Mouse (Mus musculus): ENCODE results near the gene Fbxo44. TPM values are rescaled to one million over a fixed set of nuclear protein-coding genes. Genes with fewer than 3 reads are reported as not detected.

Gene Fbxo44
- polyA plus RNA-seq, 1 experiment from 2014 or later: 97.6 TPM

GRCm38 (mm10) chr4:148164002-148164439 is 3.7 kb upstream of the Fbxo44 start:
- no peak for ATAC-seq (replicated peaks)
- peaks cover 59% of the 10 kb centered on the region for H3K27me3 ChIP-seq (replicated peaks)
- WGBS: under 1% methylated on average over 29 of the region's 29 CpGs

DNA sequence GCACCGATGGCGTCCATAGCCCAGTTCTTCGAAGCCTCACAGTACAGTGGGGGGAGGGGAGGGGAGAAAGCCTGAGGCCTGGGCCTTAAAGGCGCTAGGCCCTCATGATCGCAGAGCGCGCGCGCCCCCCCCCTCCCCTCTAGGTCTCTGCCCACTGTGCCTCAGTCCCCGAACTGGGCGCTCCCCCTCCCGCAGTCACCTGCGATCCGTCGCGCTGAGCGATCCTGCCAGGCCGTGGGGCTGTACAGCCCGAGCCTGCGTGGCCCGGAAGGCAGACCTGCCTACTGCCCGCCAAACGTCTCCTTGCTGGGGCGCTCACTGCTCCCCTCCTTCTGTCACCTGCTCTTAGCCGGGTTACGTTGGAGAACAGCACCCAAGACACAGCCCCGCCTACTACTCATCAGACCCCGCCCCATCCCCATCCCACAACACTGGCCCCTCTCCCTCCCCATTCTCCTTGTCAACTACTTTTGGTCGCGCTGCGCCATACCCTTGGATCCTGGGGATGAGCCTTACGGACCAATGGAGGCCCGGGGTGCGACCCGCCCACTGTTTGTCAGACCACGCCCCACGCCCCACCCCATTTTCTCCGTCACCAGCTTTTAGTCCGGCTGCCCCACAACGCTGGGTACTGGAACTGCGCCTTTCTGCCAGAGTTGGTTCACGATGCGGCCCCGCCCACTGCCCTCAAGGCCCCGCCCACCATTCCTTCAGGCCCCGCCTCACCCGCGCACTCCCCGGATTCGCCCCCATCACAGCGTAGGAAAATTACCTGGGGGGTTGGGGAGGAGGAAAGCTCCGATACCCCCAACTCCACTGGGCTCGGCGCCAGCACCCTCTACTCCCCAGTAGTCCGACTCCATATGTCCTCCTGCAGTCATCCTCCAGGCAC is 492 bp downstream of the Fbxo44 start:
- peak overlapping the region; percentile 84 for H3K9ac ChIP-seq
- peak overlapping the region; percentile 94 for H3K4me2 ChIP-seq
- H3K9me3 ChIP-seq: no peaks in the 10 kb centered on the region
- peaks cover 35% of the 10 kb centered on the region for H3K27me3 ChIP-seq (replicated peaks)
- H3K4me1 ChIP-seq: peaks cover 41% of the 10 kb centered on the region
- ATAC-seq (replicated peaks): peak; percentile 87
- peaks cover 16% of the 10 kb centered on the region for H3K36me3 ChIP-seq (replicated peaks)
- WGBS: under 1% methylated on average over 50 of the region's 55 CpGs
- peak overlapping the region; percentile 79 for H3K4me3 ChIP-seq
- H3K27ac ChIP-seq: peak overlapping the region; percentile 90

More at GRCm38 (mm10) chr4:148164002-148164439, 3.7 kb upstream of the Fbxo44 start:
- H3K4me1 ChIP-seq: peaks cover 39% of the 10 kb centered on the region
- H3K36me3 ChIP-seq (replicated peaks): no peaks in the 10 kb centered on the region
- H3K4me2 ChIP-seq: peak overlapping the region; percentile 53
- H3K9ac ChIP-seq: peak overlapping the region; percentile 20; the same call in 1 of the 2 replicates
- H3K9me3 ChIP-seq: no peaks in the 10 kb centered on the region
- H3K4me3 ChIP-seq: peak overlapping the region; percentile 29
- H3K27ac ChIP-seq: no peak overlapping the region

DNA sequence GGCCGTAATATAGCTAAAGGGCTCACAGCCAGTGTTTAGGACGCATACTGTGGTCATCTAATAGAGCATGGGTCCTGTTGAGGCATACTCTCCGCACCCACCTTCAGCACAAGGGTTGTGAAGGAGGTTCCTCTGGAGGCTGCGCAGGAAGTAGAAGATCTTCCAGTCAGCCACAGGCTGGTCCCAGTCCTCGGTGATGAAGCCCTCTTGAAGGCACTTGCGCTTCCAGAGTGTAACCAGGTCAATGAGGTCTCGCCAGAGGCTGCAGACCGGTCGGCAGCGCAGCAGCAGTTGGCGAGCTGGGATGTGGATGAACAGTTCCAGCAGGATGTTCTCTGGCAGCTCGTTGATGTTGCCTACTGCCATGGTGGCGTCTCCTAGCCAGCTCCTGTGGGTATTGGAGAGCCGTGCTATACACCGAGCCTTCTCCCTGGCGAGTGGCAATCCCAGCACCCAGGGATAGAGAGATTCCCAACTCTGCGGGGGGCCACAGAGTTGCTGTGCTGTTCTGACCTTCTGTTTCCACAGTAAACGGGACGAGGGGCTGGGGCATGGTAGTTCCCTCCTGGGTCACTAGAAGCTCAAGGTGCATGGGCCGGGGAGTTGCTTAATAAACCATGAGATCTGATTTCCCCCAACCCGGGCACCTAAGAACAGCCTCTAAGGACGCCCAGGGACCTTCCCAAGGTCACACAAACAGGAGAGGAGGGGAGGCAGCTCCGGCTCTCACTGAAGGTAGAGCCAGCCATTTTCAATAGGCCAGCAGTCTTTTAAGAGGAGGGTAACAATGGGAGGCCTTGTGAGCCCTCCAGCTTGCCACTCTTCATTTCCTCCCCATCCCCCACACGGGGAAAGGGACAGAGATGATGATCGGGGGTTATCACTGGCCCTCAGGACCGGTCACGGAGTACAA is 1.6 kb downstream of the Fbxo44 start:
- peak overlapping the region; percentile 94 for H3K4me2 ChIP-seq
- no peaks in the 10 kb centered on the region for H3K9me3 ChIP-seq
- peak overlapping the region; percentile 79 for H3K4me3 ChIP-seq
- ATAC-seq (replicated peaks): peak; percentile 5; the same call in 1 of the 2 replicates
- peaks cover 16% of the 10 kb centered on the region for H3K36me3 ChIP-seq (replicated peaks)
- H3K9ac ChIP-seq: peak overlapping the region; percentile 84
- H3K4me1 ChIP-seq: peaks cover 31% of the 10 kb centered on the region
- H3K27ac ChIP-seq: peak overlapping the region; percentile 90
- WGBS: 22% methylated on average over 27 of the region's 27 CpGs
- peaks cover 25% of the 10 kb centered on the region for H3K27me3 ChIP-seq (replicated peaks)

GRCm38 (mm10) chr4:148154982-148155381 is 5.3 kb downstream of the Fbxo44 start:
- 47% methylated on average over 3 of the region's 3 CpGs for WGBS
- no peak for ATAC-seq (replicated peaks)
- Histone ChIP-seq H3K36me3 (replicated peaks) (peaks cover 16% of the 10 kb centered on the region), H3K27me3 (replicated peaks) (no peaks in the 10 kb centered on the region), H3K4me2 (no peak overlapping the region), H3K27ac (no peak overlapping the region), H3K9me3 (no peaks in the 10 kb centered on the region), H3K4me3 (no peak overlapping the region), H3K4me1 (peaks cover 29% of the 10 kb centered on the region), H3K9ac (no peak overlapping the region)

DNA sequence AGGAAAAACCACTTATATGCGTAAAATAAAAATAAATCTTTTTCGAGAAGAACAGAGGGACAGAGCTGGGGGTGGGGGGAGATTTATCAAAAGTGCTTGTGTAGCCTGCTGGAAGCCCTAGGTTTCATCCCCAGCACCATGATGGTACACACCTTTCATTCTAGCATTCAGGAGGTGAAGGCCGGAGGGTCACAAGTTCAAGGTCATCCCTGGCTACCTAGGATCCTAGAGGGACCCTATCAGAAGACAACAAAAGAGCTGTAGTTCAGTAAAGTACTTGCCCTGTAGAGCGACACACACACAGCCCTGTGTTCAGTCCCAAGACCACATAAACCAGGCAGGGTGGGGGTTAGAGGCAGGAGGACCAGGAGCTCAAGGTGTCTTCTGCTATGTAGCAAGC is 6.3 kb downstream of the Fbxo44 start:
- H3K27ac ChIP-seq: no peak overlapping the region
- no peak overlapping the region for H3K4me2 ChIP-seq
- H3K9ac ChIP-seq: no peak overlapping the region
- peaks cover 29% of the 10 kb centered on the region for H3K4me1 ChIP-seq
- 95% methylated on average over 4 of the region's 4 CpGs for WGBS
- no peaks in the 10 kb centered on the region for H3K27me3 ChIP-seq (replicated peaks)
- H3K36me3 ChIP-seq (replicated peaks): peaks cover 16% of the 10 kb centered on the region
- H3K9me3 ChIP-seq: no peaks in the 10 kb centered on the region
- H3K4me3 ChIP-seq: no peak overlapping the region
- ATAC-seq (replicated peaks): no peak

DNA sequence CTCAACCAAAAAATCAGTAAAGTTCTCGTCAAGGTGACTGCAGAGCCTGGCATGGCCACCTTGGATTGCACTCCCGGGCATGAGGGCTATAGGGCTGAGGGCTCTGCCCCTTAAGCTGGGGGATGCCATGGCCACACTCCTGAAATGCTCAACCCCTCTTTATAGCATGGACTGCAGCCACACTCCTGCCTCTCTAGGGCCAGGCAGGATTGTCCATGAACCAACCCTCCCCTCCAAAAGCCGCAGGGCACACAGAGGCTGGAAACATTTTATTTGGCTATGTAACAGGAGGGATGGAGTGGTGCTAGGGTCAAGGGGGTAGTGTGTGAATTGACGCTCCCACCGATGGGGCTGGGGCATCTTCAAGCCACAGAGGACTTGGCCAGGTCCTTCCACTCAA is 7.7 kb downstream of the Fbxo44 start:
- peak overlapping the region; percentile 90 for H3K27ac ChIP-seq
- H3K4me2 ChIP-seq: no peak overlapping the region
- H3K9ac ChIP-seq: no peak overlapping the region; the same call in 1 of the 2 replicates
- H3K27me3 ChIP-seq (replicated peaks): no peaks in the 10 kb centered on the region
- H3K4me3 ChIP-seq: no peak overlapping the region
- H3K4me1 ChIP-seq: peaks cover 17% of the 10 kb centered on the region
- peaks cover 16% of the 10 kb centered on the region for H3K36me3 ChIP-seq (replicated peaks)
- no peaks in the 10 kb centered on the region for H3K9me3 ChIP-seq
- 0 out of 2 replicates have a peak, but pooled peaks have one; percentile 14 for ATAC-seq (replicated peaks)
- 80% methylated on average over 5 of the region's 5 CpGs for WGBS

DNA sequence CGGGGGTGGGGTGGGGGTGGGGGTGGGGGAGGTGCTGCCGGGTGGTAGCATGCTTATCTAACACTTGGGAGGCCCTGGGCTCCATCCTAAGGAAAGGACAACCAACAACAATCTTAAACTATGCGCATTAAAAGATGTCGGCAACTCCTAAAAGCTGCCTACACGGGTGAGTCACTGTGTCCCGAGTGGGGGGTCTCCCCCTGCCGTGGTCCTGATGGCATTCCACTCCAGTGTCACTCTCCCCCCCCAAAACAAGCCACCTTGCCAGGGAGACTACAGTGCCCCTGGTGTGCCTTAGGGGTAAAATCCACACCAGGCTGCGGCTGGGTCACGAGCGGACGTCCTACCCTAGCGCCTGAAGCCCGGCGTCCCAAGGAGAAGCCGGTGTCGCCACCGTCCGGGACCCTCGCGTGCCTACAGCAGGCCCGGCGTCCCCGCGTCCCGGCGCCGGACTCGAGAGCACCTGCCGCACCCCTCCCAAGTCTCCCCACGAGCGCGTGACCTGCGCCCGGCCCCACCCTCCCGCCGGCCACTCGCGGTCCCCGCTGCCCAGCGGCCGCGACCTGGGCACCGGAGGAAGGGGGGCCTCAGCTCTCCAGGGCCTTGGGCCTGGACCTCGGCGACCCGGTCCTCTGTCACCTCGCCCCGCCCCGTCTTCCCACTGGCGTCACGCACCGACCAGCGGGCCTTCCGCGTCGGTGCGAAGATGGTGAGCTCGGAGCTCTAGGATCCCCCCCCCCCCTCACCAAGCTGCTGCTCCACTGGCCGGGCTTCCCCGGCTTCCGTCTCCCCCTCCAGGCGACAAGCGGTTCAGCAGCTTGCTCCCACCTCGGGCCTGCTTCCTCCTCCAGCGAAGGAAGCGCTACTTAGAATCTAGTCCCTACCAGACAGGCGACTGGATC is 8.8 kb downstream of the Fbxo44 start, which contains the start of gene Fbxo6:
Gene Fbxo6 (minus strand): TSS at position 874 of the 902 bp plus-strand sequence.
- Histone ChIP-seq H3K27ac (peak within 1 kb of the TSS; percentile 90), H3K27me3 (replicated peaks) (no peaks in the 10 kb centered on the region), H3K9ac (peak within 1 kb of the TSS; percentile 77), H3K4me2 (peak within 1 kb of the TSS; percentile 98), H3K4me3 (peak within 1 kb of the TSS; percentile 51), H3K9me3 (no peaks in the 10 kb centered on the region), H3K36me3 (replicated peaks) (peaks cover 17% of the 10 kb centered on the region), H3K4me1 (peaks cover 8% of the 10 kb centered on the region)
- WGBS: under 1% methylated on average over 65 of the region's 67 CpGs
- ATAC-seq (replicated peaks): peak; percentile 89

DNA sequence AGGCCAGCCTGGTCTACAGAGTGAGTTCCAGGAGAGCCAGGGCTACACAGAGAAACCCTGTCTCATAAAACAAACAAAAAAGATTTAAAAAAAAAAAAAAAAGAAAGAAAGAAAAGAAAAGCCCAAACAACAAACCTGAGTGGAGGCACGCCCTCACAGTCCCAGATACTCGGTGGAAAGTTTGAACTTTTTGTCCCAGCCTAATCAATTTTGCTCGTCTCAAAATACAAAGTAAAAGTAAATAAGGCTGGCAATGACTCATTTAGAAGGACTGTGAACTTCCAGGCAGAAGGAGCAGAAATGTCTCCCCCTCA is 9.4 kb downstream of the Fbxo44 start:
- Histone ChIP-seq H3K9ac (no peak overlapping the region), H3K4me1 (peaks cover 8% of the 10 kb centered on the region), H3K4me2 (peak overlapping the region; percentile 98), H3K27ac (peak overlapping the region; percentile 90; the same call in 1 of the 2 replicates), H3K4me3 (peak overlapping the region; percentile 51), H3K36me3 (replicated peaks) (peaks cover 11% of the 10 kb centered on the region), H3K9me3 (no peaks in the 10 kb centered on the region), H3K27me3 (replicated peaks) (no peaks in the 10 kb centered on the region)
- 50% methylated on average over 3 of the region's 3 CpGs for whole genome bisulfite sequencing
- ATAC-seq (replicated peaks): no peak

GRCm38 (mm10) chr4:148150242-148150641 is 10.0 kb downstream of the Fbxo44 start:
- H3K27me3 ChIP-seq (replicated peaks): no peaks in the 10 kb centered on the region
- no peak overlapping the region for H3K4me3 ChIP-seq
- peaks cover 8% of the 10 kb centered on the region for H3K4me1 ChIP-seq
- no peak overlapping the region for H3K4me2 ChIP-seq
- 61% methylated on average over 7 of the region's 7 CpGs for WGBS
- no peak for ATAC-seq (replicated peaks)
- peaks cover 7% of the 10 kb centered on the region for H3K36me3 ChIP-seq (replicated peaks)
- H3K9ac ChIP-seq: no peak overlapping the region
- H3K27ac ChIP-seq: no peak overlapping the region
- no peaks in the 10 kb centered on the region for H3K9me3 ChIP-seq

- ATAC-seq (replicated peaks): no peak
- H3K4me3 ChIP-seq: no peak overlapping the region
- peaks cover 8% of the 10 kb centered on the region for H3K4me1 ChIP-seq
- H3K27ac ChIP-seq: no peak overlapping the region
- no peak overlapping the region for H3K4me2 ChIP-seq
- H3K9ac ChIP-seq: no peak overlapping the region
- 76% methylated on average over 12 of the region's 12 CpGs for WGBS
- peaks cover 12% of the 10 kb centered on the region for H3K36me3 ChIP-seq (replicated peaks)
- no peaks in the 10 kb centered on the region for H3K27me3 ChIP-seq (replicated peaks)
- H3K9me3 ChIP-seq: no peaks in the 10 kb centered on the region
These were observed 10.7 kb downstream of the Fbxo44 start for GRCm38 (mm10) chr4:148149540-148149939.

DNA sequence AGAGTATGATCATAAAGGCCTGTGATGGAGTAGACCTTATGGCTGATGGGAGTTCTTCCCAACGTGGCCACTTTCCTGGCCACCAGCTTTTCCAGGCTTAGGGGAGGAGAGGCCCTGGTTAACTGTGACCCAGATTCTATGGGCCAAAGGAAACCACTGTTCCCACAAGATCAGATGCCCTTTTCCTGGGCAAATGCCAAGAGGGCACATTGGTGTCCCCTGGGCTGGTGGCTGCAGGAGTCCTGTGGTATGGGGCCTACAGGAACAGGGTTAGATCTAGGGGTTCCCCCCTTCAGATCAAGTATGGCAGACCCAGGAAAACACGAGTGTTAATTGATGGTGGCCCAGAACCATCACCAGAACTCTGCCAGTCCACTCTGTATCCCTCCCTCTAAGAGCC is 12.6 kb downstream of the Fbxo44 start:
- ATAC-seq (replicated peaks): no peak
- no peak overlapping the region for H3K4me3 ChIP-seq
- H3K4me1 ChIP-seq: peaks cover 21% of the 10 kb centered on the region
- no peak overlapping the region for H3K9ac ChIP-seq
- no peak overlapping the region for H3K27ac ChIP-seq
- H3K4me2 ChIP-seq: no peak overlapping the region
- no peaks in the 10 kb centered on the region for H3K27me3 ChIP-seq (replicated peaks)
- peaks cover 12% of the 10 kb centered on the region for H3K36me3 ChIP-seq (replicated peaks)
- H3K9me3 ChIP-seq: no peaks in the 10 kb centered on the region
- 86% methylated on average over 2 of the region's 2 CpGs for WGBS

Data from midbrain, embryonic 15.5 days (tissue).